Mouse (Mus musculus) E14TG2a.4 (cell line): ENCODE measurements around the gene Endou.

ENCODE experiments used
- H3K27me3 ChIP-seq: 2 replicates; pipeline ENCODE4 v1.6.1; 2014; ENCODE audit warnings: low read length, control low read depth; ENCODE audit not compliant: insufficient read depth
- H3K36me3 ChIP-seq: 2 replicates; pipeline ENCODE4 v1.6.1; 2014; ENCODE audit warnings: low read length, control low read depth; ENCODE audit not compliant: insufficient read depth
- H3K4me1 ChIP-seq: replicated peaks from 2 replicates; pipeline ENCODE4 v1.6.1; 2014; ENCODE audit warnings: low read depth, low read length, control low read depth
- H3K4me3 ChIP-seq: replicated peaks from 2 replicates; pipeline ENCODE4 v1.5.1; 2014; ENCODE audit warnings: mild to moderate bottlenecking, low read length
- H3K9me3 ChIP-seq: 2 replicates; pipeline ENCODE4 v1.6.1; 2014; ENCODE audit warnings: low read length, control low read depth
- CTCF ChIP-seq: conservative IDR thresholded peaks from 2 replicates; pipeline ENCODE4 v1.5.1; 2014; ENCODE audit warnings: low read length
- NANOG ChIP-seq: IDR thresholded peaks from 2 replicates; pipeline ENCODE4 v1.6.1; 2014; ENCODE audit warnings: borderline replicate concordance, low read length, mixed read lengths
- POU5F1 ChIP-seq: IDR thresholded peaks from 2 replicates; pipeline ENCODE4 v1.6.1; 2014; ENCODE audit warnings: low read length, borderline replicate concordance

The Endou gene

DNA sequence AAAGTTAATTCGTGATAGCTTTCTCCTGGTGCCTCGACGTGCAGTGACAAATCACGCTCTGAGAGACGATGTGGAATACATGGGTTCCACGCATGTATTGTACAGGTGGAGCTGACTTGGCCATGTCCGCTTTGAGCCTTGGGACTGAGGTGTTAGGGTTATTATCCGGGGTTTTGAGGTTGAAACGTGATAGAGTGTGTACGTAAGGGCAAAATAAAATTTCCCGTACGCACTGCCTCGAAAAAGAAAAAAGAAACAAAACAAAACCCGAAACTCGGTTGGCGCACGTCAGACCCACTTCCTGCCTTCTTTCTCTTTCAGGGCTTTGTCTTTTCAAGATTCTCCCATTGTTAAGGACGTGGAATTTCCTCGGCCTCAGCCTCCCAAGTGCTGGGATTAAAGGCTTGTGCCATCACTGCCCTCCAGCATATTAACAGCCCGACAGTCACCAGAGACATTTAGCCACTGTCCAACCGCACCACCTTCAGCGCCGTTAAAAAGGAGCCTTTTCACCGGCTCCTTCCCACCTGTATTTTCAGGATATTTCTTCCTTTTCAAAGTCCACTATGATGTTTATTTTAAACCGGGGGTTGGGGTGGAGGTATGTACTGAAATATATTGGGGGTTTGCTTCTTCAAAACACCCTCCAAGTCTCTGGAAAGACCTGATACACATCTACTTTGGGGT, 65.2 kb downstream of the Endou start:
- Histone ChIP-seq H3K27me3 (0 out of 2 replicates have a peak, but pooled peaks cover 2% of the 10 kb centered on the region), H3K36me3 (no peaks in the 10 kb centered on the region), H3K4me3 (no peak overlapping the region), H3K4me1 (peaks cover 25% of the 10 kb centered on the region), H3K9me3 (no peaks in the 10 kb centered on the region)
- TF ChIP-seq NANOG (no peak), POU5F1 (no peak), CTCF (no peak)

DNA sequence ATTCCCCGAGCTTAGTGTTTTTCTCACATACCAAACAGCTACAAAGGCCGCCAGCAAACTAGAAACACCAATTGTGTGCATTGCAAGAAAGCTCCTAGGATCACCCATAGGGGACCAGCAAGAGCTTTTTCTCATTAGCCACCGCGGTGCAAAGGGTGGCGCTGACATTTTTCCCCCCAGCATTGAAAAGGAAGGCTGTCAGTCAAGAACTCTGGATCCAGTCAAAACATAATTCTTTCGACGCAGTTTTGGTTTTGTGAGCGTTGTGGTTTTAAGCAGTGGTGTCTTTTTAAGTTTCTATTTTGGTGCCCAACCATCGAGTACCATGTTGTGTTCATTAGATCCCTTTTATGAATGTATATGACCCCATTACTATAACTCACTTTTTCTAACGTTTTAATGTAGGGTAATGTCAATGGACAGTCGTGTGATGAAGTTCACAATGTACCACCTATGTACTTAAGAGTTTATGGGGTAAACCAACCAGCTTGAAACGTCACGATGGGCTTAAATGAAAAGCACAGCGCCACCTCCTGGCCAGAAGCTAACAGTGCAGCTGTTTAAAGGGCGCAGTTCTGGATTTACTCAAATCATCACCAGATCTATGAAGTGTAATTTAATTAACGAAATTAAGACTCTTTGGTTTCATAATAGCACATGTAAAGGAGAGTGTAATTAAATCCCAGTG, 66.0 kb downstream of the Endou start:
- H3K36me3 ChIP-seq = no peaks in the 10 kb centered on the region
- no peaks in the 10 kb centered on the region for H3K9me3 ChIP-seq
- no peak overlapping the region for H3K4me3 ChIP-seq
- peaks cover 25% of the 10 kb centered on the region for H3K4me1 ChIP-seq
- TF ChIP-seq NANOG (no peak), POU5F1 (no peak), CTCF (peak; percentile 89)
- peaks cover 8% of the 10 kb centered on the region for H3K27me3 ChIP-seq

DNA sequence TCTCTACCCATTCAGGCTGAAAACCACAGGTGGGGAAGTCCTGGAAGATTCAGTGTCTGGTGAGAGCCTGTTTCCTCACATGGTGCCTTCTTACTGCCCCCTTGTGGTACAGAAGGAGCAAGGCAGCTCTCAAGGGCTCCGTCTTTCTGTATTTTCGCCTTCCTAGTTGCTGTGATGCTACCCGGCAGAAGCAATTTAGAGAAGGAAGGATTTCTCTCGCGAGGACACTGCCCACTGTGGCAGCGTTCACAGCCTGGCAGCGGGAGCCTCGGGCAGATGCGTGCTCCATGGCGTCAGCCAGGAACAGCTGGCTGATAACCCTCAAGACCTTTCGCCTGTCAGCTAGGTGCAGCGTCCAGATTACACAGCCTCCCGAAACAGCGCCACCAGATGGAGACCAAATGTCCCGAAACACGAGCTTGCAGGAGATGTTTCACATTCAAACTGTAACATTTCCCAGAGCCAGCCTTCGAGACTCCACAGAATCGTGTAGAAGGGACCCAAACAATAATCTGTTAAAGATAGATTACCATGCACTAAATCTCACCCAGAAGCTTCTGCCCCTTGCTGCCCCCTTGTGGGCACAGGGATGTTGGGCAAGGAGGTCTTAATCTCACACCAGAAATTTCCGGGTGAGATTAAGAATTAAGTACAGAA, 67.3 kb downstream of the Endou start:
- Histone ChIP-seq H3K36me3 (no peaks in the 10 kb centered on the region), H3K9me3 (no peaks in the 10 kb centered on the region), H3K4me1 (peaks cover 26% of the 10 kb centered on the region), H3K27me3 (peaks cover 15% of the 10 kb centered on the region), H3K4me3 (peak overlapping the region; percentile 75)
- TF ChIP-seq NANOG (no peak), CTCF (peak; percentile 75)
